Mouse (Mus musculus): ENCODE results near the gene Lrrc43.

DNA sequence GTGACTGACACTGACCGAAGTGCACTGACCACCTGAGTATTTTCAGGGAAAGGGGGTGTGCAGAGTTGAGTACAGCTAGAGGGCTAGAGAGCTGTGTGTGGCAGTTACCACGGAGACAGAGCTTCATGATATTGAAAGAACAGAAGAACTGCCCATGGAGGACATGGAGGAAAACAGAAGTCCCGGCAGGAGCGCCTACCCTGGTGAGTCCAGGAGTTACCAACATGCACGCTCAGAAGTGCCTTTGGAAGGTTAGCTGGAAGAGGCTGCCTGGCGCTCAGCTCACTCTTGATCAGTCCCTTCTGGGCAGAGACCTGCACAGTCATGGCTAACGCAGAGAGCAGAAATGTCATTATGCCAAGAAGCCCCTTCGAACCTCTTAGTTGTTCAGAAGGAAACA, 41.0 kb downstream of the Lrrc43 start:
- TF ChIP-seq CTCF (IDR thresholded peaks at IDR 0.05; ENCODE audit: borderline replicate concordance, insufficient read depth, low read length) = no peak
- TF ChIP-seq POLR2A (IDR thresholded peaks at IDR 0.05; ENCODE audit: low read depth, low read length) = no peak
